Mouse (Mus musculus): ENCODE data around the gene Pnpla7.

GRCm38 (mm10) chr2:24926965-24927358 is 48.9 kb upstream of the Pnpla7 start:
- TF ChIP-seq CTCF (IDR thresholded peaks at IDR 0.05; ENCODE audit: extremely low read depth, insufficient read depth, insufficient read length, insufficient replicate concordance) (no peak), POLR2A (IDR thresholded peaks at IDR 0.05; ENCODE audit: low read depth, low read length) (no peak)

Data from spleen, adult 2 months (tissue).